Mouse (Mus musculus): ENCODE data around the gene F2r. TPM values are rescaled to one million over a fixed set of nuclear protein-coding genes. Genes with fewer than 3 reads are reported as not detected.

Gene F2r
- polyA plus RNA-seq, 1 experiment from 2014 or later = 142 TPM

DNA sequence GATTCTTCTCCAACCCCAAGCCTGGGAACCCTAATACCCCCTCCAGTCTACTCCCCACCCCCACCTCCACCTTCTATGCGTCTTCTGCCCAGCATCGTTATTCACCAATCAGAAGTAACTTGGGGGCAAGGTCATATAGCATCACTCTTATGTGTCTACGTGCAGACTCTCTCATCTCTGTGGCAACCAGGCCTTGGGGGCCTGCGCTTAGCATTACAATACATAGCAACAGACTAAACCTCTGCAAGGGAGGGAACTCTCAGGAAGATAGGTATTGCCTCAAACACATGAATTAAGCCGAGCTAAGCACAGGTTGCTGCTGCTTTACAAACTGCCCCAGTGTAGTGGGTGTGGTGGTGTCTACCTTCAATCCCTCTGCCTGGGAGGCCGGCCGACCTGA, 21.6 kb downstream of the F2r start:
- Histone ChIP-seq H3K4me3 (ENCODE audit: low read depth, low read length) (no peak overlapping the region), H3K27ac (ENCODE audit: low read depth, low read length) (no peak overlapping the region), H3K9me3 (ENCODE audit: control insufficient read depth, low read length) (no peaks in the 10 kb centered on the region), H3K4me1 (replicated peaks; ENCODE audit: control insufficient read depth, insufficient read depth, low read length) (no peaks in the 10 kb centered on the region; the same call in 1 of the 2 replicates), H3K27me3 (replicated peaks; ENCODE audit: control insufficient read depth, insufficient read depth, low read length) (peaks cover 5% of the 10 kb centered on the region; the same call in 1 of the 2 replicates), H3K9ac (ENCODE audit: low read depth, low read length) (no peak overlapping the region), H3K36me3 (ENCODE audit: control insufficient read depth, insufficient read depth, low read length) (peaks cover 9% of the 10 kb centered on the region; the same call in 1 of the 2 replicates), H3K4me2 (no peak overlapping the region)
- 88% methylated on average over 7 of the region's 7 CpGs for whole genome bisulfite sequencing
- ATAC-seq (replicated peaks; ENCODE audit: low FRiP score) (no peak), DNase-seq (ENCODE audit: low spot score) (no peak)

DNA sequence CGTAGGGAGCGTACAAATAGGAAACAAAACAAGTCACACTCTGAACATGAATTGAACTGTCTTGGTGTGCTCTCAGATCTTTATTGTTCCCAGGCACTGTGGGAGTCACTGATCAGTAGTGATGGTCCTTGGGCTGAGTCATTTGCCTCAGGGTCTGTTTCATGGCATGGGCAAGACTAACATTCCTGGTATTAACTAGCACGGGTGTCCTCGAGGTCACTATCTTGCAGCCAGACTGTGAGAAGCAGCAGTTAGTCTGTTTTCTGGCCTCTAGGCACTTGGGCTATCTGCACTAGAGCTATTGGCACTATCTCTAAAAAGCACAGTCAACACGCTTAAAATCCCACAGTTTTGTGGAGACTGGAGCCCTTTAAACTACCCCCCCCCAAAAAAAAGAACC, 22.4 kb downstream of the F2r start:
- DNase-seq (ENCODE audit: low spot score) (no peak), ATAC-seq (replicated peaks; ENCODE audit: low FRiP score) (no peak)
- Histone ChIP-seq H3K9me3 (ENCODE audit: control insufficient read depth, low read length) (no peaks in the 10 kb centered on the region), H3K4me2 (no peak overlapping the region), H3K36me3 (ENCODE audit: control insufficient read depth, insufficient read depth, low read length) (peaks cover 3% of the 10 kb centered on the region; the same call in 1 of the 2 replicates), H3K4me1 (replicated peaks; ENCODE audit: control insufficient read depth, insufficient read depth, low read length) (no peaks in the 10 kb centered on the region; the same call in 1 of the 2 replicates), H3K4me3 (ENCODE audit: low read depth, low read length) (no peak overlapping the region), H3K27ac (ENCODE audit: low read depth, low read length) (no peak overlapping the region), H3K9ac (ENCODE audit: low read depth, low read length) (no peak overlapping the region), H3K27me3 (replicated peaks; ENCODE audit: control insufficient read depth, insufficient read depth, low read length) (peaks cover 13% of the 10 kb centered on the region)
- WGBS = 56% methylated on average over 5 of the region's 5 CpGs

GRCm38 (mm10) chr13:95595411-95595810, 22.9 kb downstream of the F2r start:
- ATAC-seq (replicated peaks; ENCODE audit: low FRiP score) (no peak), DNase-seq (ENCODE audit: low spot score) (no peak)
- Histone ChIP-seq H3K27me3 (replicated peaks; ENCODE audit: control insufficient read depth, insufficient read depth, low read length) (peaks cover 14% of the 10 kb centered on the region), H3K9me3 (ENCODE audit: control insufficient read depth, low read length) (no peaks in the 10 kb centered on the region), H3K4me3 (ENCODE audit: low read depth, low read length) (no peak overlapping the region), H3K9ac (ENCODE audit: low read depth, low read length) (no peak overlapping the region), H3K27ac (ENCODE audit: low read depth, low read length) (no peak overlapping the region), H3K36me3 (ENCODE audit: control insufficient read depth, insufficient read depth, low read length) (0 out of 2 replicates have a peak, but pooled peaks cover under 1% of the 10 kb centered on the region), H3K4me1 (replicated peaks; ENCODE audit: control insufficient read depth, insufficient read depth, low read length) (no peaks in the 10 kb centered on the region; the same call in 1 of the 2 replicates), H3K4me2 (no peak overlapping the region)
- WGBS = 68% methylated on average over 7 of the region's 7 CpGs

DNA sequence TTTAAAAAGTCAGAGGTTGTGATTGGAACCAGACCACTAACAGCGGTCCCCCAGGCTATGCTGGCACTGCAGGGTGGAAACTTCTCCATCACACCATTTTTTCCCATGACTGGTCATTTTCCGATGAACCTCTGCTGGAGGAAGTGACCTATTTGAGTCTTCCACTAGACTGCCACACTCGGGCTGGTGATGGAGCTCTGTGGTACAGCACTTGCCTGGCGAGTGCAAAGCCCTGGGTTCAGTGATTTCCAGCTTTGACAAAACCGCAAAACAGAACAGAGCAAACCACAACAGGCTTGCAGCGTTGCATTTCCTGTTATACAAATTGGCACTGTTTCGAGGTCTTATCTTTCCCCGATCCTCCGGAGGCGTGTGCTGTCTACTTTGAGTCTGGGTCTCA, 25.4 kb downstream of the F2r start:
- no peaks in the 10 kb centered on the region for H3K9me3 ChIP-seq (ENCODE audit: control insufficient read depth, low read length)
- no peak for DNase-seq (ENCODE audit: low spot score)

GRCm38 (mm10) chr13:95591606-95592005, 26.7 kb downstream of the F2r start:
- WGBS = 79% methylated on average over 3 of the region's 3 CpGs
- DNase-seq (ENCODE audit: low spot score) = no peak
- Histone ChIP-seq H3K9ac (ENCODE audit: low read depth, low read length) (no peak overlapping the region), H3K9me3 (ENCODE audit: control insufficient read depth, low read length) (no peaks in the 10 kb centered on the region), H3K4me1 (replicated peaks; ENCODE audit: control insufficient read depth, insufficient read depth, low read length) (no peaks in the 10 kb centered on the region; the same call in 1 of the 2 replicates), H3K4me3 (ENCODE audit: low read depth, low read length) (no peak overlapping the region), H3K4me2 (no peak overlapping the region), H3K36me3 (ENCODE audit: control insufficient read depth, insufficient read depth, low read length) (no peaks in the 10 kb centered on the region), H3K27ac (ENCODE audit: low read depth, low read length) (no peak overlapping the region), H3K27me3 (replicated peaks; ENCODE audit: control insufficient read depth, insufficient read depth, low read length) (peaks cover 26% of the 10 kb centered on the region)
- no peak for ATAC-seq (replicated peaks; ENCODE audit: low FRiP score)

More for the DNA sequence above, 25.4 kb downstream of the F2r start:
- no peak for ATAC-seq (replicated peaks; ENCODE audit: low FRiP score)
- WGBS = 45% methylated on average over 10 of the region's 10 CpGs
- no peak overlapping the region for H3K4me2 ChIP-seq
- H3K9ac ChIP-seq (ENCODE audit: low read depth, low read length) = no peak overlapping the region
- H3K36me3 ChIP-seq (ENCODE audit: control insufficient read depth, insufficient read depth, low read length) = no peaks in the 10 kb centered on the region
- peaks cover 24% of the 10 kb centered on the region for H3K27me3 ChIP-seq (replicated peaks; ENCODE audit: control insufficient read depth, insufficient read depth, low read length)
- H3K4me1 ChIP-seq (replicated peaks; ENCODE audit: control insufficient read depth, insufficient read depth, low read length) = no peaks in the 10 kb centered on the region; the same call in 1 of the 2 replicates
- no peak overlapping the region for H3K27ac ChIP-seq (ENCODE audit: low read depth, low read length)
- no peak overlapping the region for H3K4me3 ChIP-seq (ENCODE audit: low read depth, low read length)

DNA sequence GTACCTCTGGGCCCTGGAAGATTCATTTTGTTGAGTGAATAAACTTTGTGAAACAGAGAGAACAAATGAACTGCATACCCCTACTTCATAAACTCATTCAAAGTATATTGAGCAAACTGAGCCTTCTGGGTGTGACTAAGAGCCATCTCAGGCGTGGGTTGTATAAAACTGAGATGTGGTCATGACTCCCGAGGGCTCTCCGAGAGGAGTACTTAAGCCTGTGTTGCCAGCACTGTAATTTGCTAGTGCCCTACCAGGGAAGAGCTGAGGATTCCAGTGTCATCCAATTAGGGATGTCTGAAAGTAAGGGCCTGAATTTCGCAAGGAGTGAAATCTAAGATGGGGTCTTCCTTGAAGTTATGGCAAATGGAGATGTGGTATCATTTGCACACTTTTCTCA, 30.7 kb downstream of the F2r start:
- no peak overlapping the region for H3K4me3 ChIP-seq (ENCODE audit: low read depth, low read length)
- H3K4me2 ChIP-seq = no peak overlapping the region
- no peaks in the 10 kb centered on the region for H3K9me3 ChIP-seq (ENCODE audit: control insufficient read depth, low read length)
- 80% methylated on average over 4 of the region's 4 CpGs for WGBS
- no peak for DNase-seq (ENCODE audit: low spot score)
- no peaks in the 10 kb centered on the region for H3K36me3 ChIP-seq (ENCODE audit: control insufficient read depth, insufficient read depth, low read length)
- H3K9ac ChIP-seq (ENCODE audit: low read depth, low read length) = no peak overlapping the region
- ATAC-seq (replicated peaks; ENCODE audit: low FRiP score) = no peak
- H3K27me3 ChIP-seq (replicated peaks; ENCODE audit: control insufficient read depth, insufficient read depth, low read length) = peaks cover 26% of the 10 kb centered on the region
- H3K4me1 ChIP-seq (replicated peaks; ENCODE audit: control insufficient read depth, insufficient read depth, low read length) = no peaks in the 10 kb centered on the region
- no peak overlapping the region for H3K27ac ChIP-seq (ENCODE audit: low read depth, low read length)

DNA sequence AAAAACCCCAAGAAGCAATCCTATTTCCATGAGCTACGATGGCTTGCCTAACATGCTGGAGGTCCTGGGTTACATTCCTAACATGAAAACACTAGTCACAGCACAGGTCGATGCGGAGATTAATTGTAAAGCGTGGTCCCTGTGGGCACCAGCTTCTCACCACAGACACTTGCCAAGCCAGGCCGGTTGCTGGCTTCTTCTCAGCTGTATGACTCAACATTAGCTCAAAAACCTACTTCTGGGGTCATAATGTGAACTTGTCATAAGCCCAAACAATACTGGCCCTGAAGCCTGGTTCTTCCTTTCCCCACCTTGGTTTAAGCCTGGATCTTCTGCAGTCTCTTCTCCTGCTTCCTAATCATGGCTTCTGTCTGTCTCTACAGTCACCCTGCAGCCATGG, 33.4 kb downstream of the F2r start:
- H3K27ac ChIP-seq (ENCODE audit: low read depth, low read length) = no peak overlapping the region
- no peaks in the 10 kb centered on the region for H3K36me3 ChIP-seq (ENCODE audit: control insufficient read depth, insufficient read depth, low read length)
- H3K27me3 ChIP-seq (replicated peaks; ENCODE audit: control insufficient read depth, insufficient read depth, low read length) = peaks cover 7% of the 10 kb centered on the region
- H3K4me1 ChIP-seq (replicated peaks; ENCODE audit: control insufficient read depth, insufficient read depth, low read length) = no peaks in the 10 kb centered on the region
- DNase-seq (ENCODE audit: low spot score) = no peak
- H3K4me3 ChIP-seq (ENCODE audit: low read depth, low read length) = no peak overlapping the region
- no peak overlapping the region for H3K9ac ChIP-seq (ENCODE audit: low read depth, low read length)
- H3K9me3 ChIP-seq (ENCODE audit: control insufficient read depth, low read length) = no peaks in the 10 kb centered on the region
- no peak overlapping the region for H3K4me2 ChIP-seq
- WGBS = 78% methylated on average over 5 of the region's 5 CpGs
- ATAC-seq (replicated peaks; ENCODE audit: low FRiP score) = no peak

- ATAC-seq (replicated peaks; ENCODE audit: low FRiP score) (no peak), DNase-seq (ENCODE audit: low spot score) (no peak)
- Histone ChIP-seq H3K4me2 (no peak overlapping the region), H3K27ac (ENCODE audit: low read depth, low read length) (no peak overlapping the region), H3K9me3 (ENCODE audit: control insufficient read depth, low read length) (no peaks in the 10 kb centered on the region), H3K27me3 (replicated peaks; ENCODE audit: control insufficient read depth, insufficient read depth, low read length) (0 out of 2 replicates have a peak, but pooled peaks cover 3% of the 10 kb centered on the region), H3K36me3 (ENCODE audit: control insufficient read depth, insufficient read depth, low read length) (no peaks in the 10 kb centered on the region), H3K4me3 (ENCODE audit: low read depth, low read length) (no peak overlapping the region), H3K9ac (ENCODE audit: low read depth, low read length) (no peak overlapping the region), H3K4me1 (replicated peaks; ENCODE audit: control insufficient read depth, insufficient read depth, low read length) (no peaks in the 10 kb centered on the region)
- 70% methylated on average over 19 of the region's 19 CpGs for WGBS
Measured at GRCm38 (mm10) chr13:95583237-95584189, 34.8 kb downstream of the F2r start.

DNA sequence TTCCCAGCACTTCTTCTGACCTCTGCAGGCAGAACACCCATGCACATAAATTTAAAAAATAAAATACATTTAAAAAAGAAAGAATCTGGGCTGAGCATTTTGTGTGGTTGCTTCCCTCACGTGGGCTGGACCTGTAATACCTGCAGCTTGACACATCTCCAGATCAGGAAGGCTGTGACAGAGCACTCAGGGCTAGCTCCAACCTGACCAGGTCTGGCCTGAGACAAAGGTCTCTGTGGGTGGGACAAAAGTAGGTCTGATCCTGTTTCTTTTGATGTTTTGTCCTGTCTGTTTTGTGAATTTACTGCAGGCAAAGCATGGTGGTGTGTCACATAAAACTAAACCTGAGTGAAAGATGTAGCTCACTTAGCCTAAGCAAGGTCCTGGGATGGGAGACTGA, 36.4 kb downstream of the F2r start:
- H3K4me1 ChIP-seq (replicated peaks; ENCODE audit: control insufficient read depth, insufficient read depth, low read length) = no peaks in the 10 kb centered on the region
- H3K27ac ChIP-seq (ENCODE audit: low read depth, low read length) = no peak overlapping the region
- H3K9me3 ChIP-seq (ENCODE audit: control insufficient read depth, low read length) = no peaks in the 10 kb centered on the region
- ATAC-seq (replicated peaks; ENCODE audit: low FRiP score) (no peak), DNase-seq (ENCODE audit: low spot score) (no peak)
- H3K27me3 ChIP-seq (replicated peaks; ENCODE audit: control insufficient read depth, insufficient read depth, low read length) = no peaks in the 10 kb centered on the region
- WGBS = 46% methylated on average over 1 of the region's 1 CpGs
- no peak overlapping the region for H3K9ac ChIP-seq (ENCODE audit: low read depth, low read length)
- H3K4me3 ChIP-seq (ENCODE audit: low read depth, low read length) = no peak overlapping the region
- no peaks in the 10 kb centered on the region for H3K36me3 ChIP-seq (ENCODE audit: control insufficient read depth, insufficient read depth, low read length)
- no peak overlapping the region for H3K4me2 ChIP-seq
